Mouse (Mus musculus): ENCODE measurements at regions not wholly inside any gene's neighbourhood (a gene's known extent, or its start where the extent isn't known, plus 50 kb on each side); places are given as distances from the start of the nearest gene placed in this dataset.

- in situ Hi-C loops (cut with MboI, MseI), result loop anchor here in 1 of 2 experiments (10.0 kb wide), 1 partner anchor 989 kb away; no protein-coding TSS in a partner anchor
These were observed 91.5 kb downstream of the Hes1 start for GRCm38 (mm10) chr16:30155486-30156246.

- in situ Hi-C loops (cut with MboI, MseI), result loop anchor here in 1 of 2 experiments (10.0 kb wide), 1 partner anchor 987 kb away; no protein-coding TSS in a partner anchor
These were observed 94.0 kb downstream of the Hes1 start for GRCm38 (mm10) chr16:30158184-30158583.

GRCm38 (mm10) chr16:30160399-30160798 is 96.2 kb downstream of the Hes1 start:
- in situ Hi-C loops (cut with MboI, MseI), result no loop called here

- in situ Hi-C loops (cut with MboI, MseI), result no loop called here
These were observed 99.1 kb downstream of the Hes1 start for GRCm38 (mm10) chr16:30163303-30163702.

GRCm38 (mm10) chr16:30165667-30166180 is 101.5 kb downstream of the Hes1 start:
- in situ Hi-C loops (cut with MboI, MseI), result no loop called here

GRCm38 (mm10) chr16:30171381-30172079 is 95.8 kb downstream of the Cpn2 start:
- in situ Hi-C loops (cut with MboI, MseI), result no loop called here

GRCm38 (mm10) chr16:30172136-30172731 is 95.1 kb downstream of the Cpn2 start:
- in situ Hi-C loops (cut with MboI, MseI), result no loop called here

- in situ Hi-C loops (cut with MboI, MseI), result no loop called here
These were observed 94.5 kb downstream of the Cpn2 start for GRCm38 (mm10) chr16:30172798-30173202.

GRCm38 (mm10) chr16:30173953-30174874 is 93.1 kb downstream of the Cpn2 start:
- in situ Hi-C loops (cut with MboI, MseI), result no loop called here

- in situ Hi-C loops (cut with MboI, MseI), result no loop called here
These were observed 91.0 kb downstream of the Cpn2 start for GRCm38 (mm10) chr16:30176306-30176705.

- in situ Hi-C loops (cut with MboI, MseI), result no loop called here
These were observed 89.5 kb downstream of the Cpn2 start for GRCm38 (mm10) chr16:30177769-30178168.

- in situ Hi-C loops (cut with MboI, MseI), result no loop called here
These were observed 88.7 kb downstream of the Cpn2 start for GRCm38 (mm10) chr16:30178596-30178995.

GRCm38 (mm10) chr16:30179504-30179976 is 87.8 kb downstream of the Cpn2 start:
- in situ Hi-C loops (cut with MboI, MseI), result no loop called here

GRCm38 (mm10) chr16:30181116-30181515 is 86.2 kb downstream of the Cpn2 start:
- in situ Hi-C loops (cut with MboI, MseI), result no loop called here

GRCm38 (mm10) chr16:30184591-30185265 is 82.6 kb downstream of the Cpn2 start:
- in situ Hi-C loops (cut with MboI, MseI), result no loop called here

GRCm38 (mm10) chr16:30185707-30186106 is 81.6 kb downstream of the Cpn2 start:
- in situ Hi-C loops (cut with MboI, MseI), result no loop called here

- in situ Hi-C loops (cut with MboI, MseI), result no loop called here
These were observed 81.0 kb downstream of the Cpn2 start for GRCm38 (mm10) chr16:30186201-30186700.

GRCm38 (mm10) chr16:30186701-30187270 is 80.5 kb downstream of the Cpn2 start:
- in situ Hi-C loops (cut with MboI, MseI), result no loop called here

- in situ Hi-C loops (cut with MboI, MseI), result no loop called here
These were observed 79.9 kb downstream of the Cpn2 start for GRCm38 (mm10) chr16:30187400-30187799.

GRCm38 (mm10) chr16:30187907-30188414 is 79.3 kb downstream of the Cpn2 start:
- in situ Hi-C loops (cut with MboI, MseI), result no loop called here
